Mouse (Mus musculus) MEL (cell line): ENCODE measurements around the gene Limd2. TPM values are rescaled to one million over a fixed set of nuclear protein-coding genes. Genes with fewer than 3 reads are reported as not detected.

Experiments
- DNase-seq: peaks from one replicate; pipeline ENCODE4 v3.0.0; 2011; ENCODE audit warnings: low read depth, low spot score
- H3K27ac ChIP-seq: 2 replicates; pipeline ENCODE4 v1.5.1; 2012; ENCODE audit warnings: low read depth, mild to moderate bottlenecking, control low read depth, low read length, moderate library complexity; ENCODE audit not compliant: control insufficient read depth
- H3K27me3 ChIP-seq, 2 experiments: fragments of 150-350 bp in 1 of 2; sonication (generic) in 1 of 2; 2 replicates each; pipeline ENCODE4 v1.6.1; 2012; ENCODE audit warnings: low read length in 2 of 2, mild to moderate bottlenecking in 2 of 2, improper control_type of control experiment in 1 of 2, moderate library complexity in 1 of 2; ENCODE audit not compliant: insufficient read depth in 2 of 2, control insufficient read depth in 1 of 2
- H3K36me3 ChIP-seq, 2 experiments: 2 replicates each; pipeline ENCODE4 v1.6.1; 2012 to 2014; ENCODE audit warnings: low read length in 2 of 2, improper control_type of control experiment in 1 of 2, inconsistent platforms in 1 of 2, mild to moderate bottlenecking in 1 of 2; ENCODE audit not compliant: insufficient read depth in 2 of 2, control insufficient read depth in 1 of 2
- H3K4me1 ChIP-seq, 2 experiments: fragments of 150-350 bp in 1 of 2; sonication (generic) in 1 of 2; 2 replicates each; pipeline ENCODE4 v1.6.1; 2012; ENCODE audit warnings: low read length in 2 of 2, improper control_type of control experiment in 1 of 2, mild to moderate bottlenecking in 1 of 2; ENCODE audit not compliant: insufficient read depth in 2 of 2, control insufficient read depth in 1 of 2
- H3K4me3 ChIP-seq, 2 experiments: fragments of 150-350 bp in 1 of 2; sonication (generic) in 1 of 2; 2 replicates each; pipeline ENCODE4 v1.5.1; 2012; ENCODE audit warnings: low read depth in 2 of 2, low read length in 2 of 2, mild to moderate bottlenecking in 2 of 2, moderate library complexity in 2 of 2, control low read depth in 1 of 2, improper control_type of control experiment in 1 of 2; ENCODE audit not compliant: control insufficient read depth in 1 of 2, insufficient read depth in 1 of 2
- H3K79me2 ChIP-seq: 2 replicates; pipeline ENCODE4 v1.6.1; 2012; ENCODE audit warnings: mild to moderate bottlenecking, low read length, moderate library complexity; ENCODE audit not compliant: control insufficient read depth, poor library complexity, insufficient read depth
- H3K9ac ChIP-seq: 2 replicates; pipeline ENCODE4 v1.6.1; 2012; ENCODE audit warnings: low read depth, mild to moderate bottlenecking, control low read depth, low read length, moderate library complexity; ENCODE audit not compliant: control insufficient read depth, poor library complexity, severe bottlenecking
- H3K9me3 ChIP-seq: fragments of 150-350 bp; sonication (generic); replicated peaks from 2 replicates; pipeline ENCODE4 v1.6.1; 2012; ENCODE audit warnings: mild to moderate bottlenecking, low read length, improper control_type of control experiment, moderate library complexity; ENCODE audit not compliant: insufficient read depth
- BHLHE40 ChIP-seq: IDR thresholded peaks from 2 replicates; pipeline ENCODE4 v1.6.1; 2012; ENCODE audit warnings: low read depth, mild to moderate bottlenecking, inconsistent platforms, low read length, improper control_type of control experiment, borderline replicate concordance
- CHD1 ChIP-seq: IDR thresholded peaks from 2 replicates; pipeline ENCODE4 v1.6.1; 2012; ENCODE audit warnings: low read depth, mild to moderate bottlenecking, inconsistent platforms, low read length, improper control_type of control experiment
- CTCF ChIP-seq, 3 experiments: IDR thresholded peaks in 2 of 3; conservative IDR thresholded peaks in 1 of 3; 2 replicates each; pipeline ENCODE4 v1.5.1; 2011 to 2012; ENCODE audit warnings: low read length in 3 of 3, low read depth in 2 of 3, mild to moderate bottlenecking in 2 of 3, improper control_type of control experiment in 1 of 3, inconsistent platforms in 1 of 3, mixed read lengths in 1 of 3, moderate library complexity in 1 of 3; ENCODE audit not compliant: control insufficient read depth in 1 of 3, insufficient read depth in 1 of 3, poor library complexity in 1 of 3, severe bottlenecking in 1 of 3
- E2F4 ChIP-seq: IDR thresholded peaks from 2 replicates; pipeline ENCODE4 v1.6.1; 2011; ENCODE audit warnings: low read depth, low read length, improper control_type of control experiment, borderline replicate concordance
- ELF1 ChIP-seq: IDR thresholded peaks from 2 replicates; pipeline ENCODE4 v1.6.1; 2014; ENCODE audit warnings: low read depth, mild to moderate bottlenecking, inconsistent platforms, low read length, improper control_type of control experiment, moderate library complexity
- EP300 ChIP-seq, 2 experiments: IDR thresholded peaks; 2 replicates each; pipeline ENCODE4 v1.6.1; 2011; ENCODE audit warnings: improper control_type of control experiment in 2 of 2, low read length in 2 of 2, low read depth in 1 of 2, mild to moderate bottlenecking in 1 of 2
- GABPA ChIP-seq: IDR thresholded peaks from 2 replicates; pipeline ENCODE4 v1.6.1; 2012; ENCODE audit warnings: low read depth, mild to moderate bottlenecking, inconsistent platforms, low read length, improper control_type of control experiment, moderate library complexity
- GATA1 ChIP-seq: IDR thresholded peaks from 2 replicates; pipeline ENCODE4 v1.6.1; 2011; ENCODE audit warnings: low read depth, low read length, improper control_type of control experiment
- HCFC1 ChIP-seq: IDR thresholded peaks from 2 replicates; pipeline ENCODE4 v1.6.1; 2012; ENCODE audit warnings: low read depth, mild to moderate bottlenecking, inconsistent platforms, low read length, improper control_type of control experiment, moderate library complexity
- JUND ChIP-seq: IDR thresholded peaks from 2 replicates; pipeline ENCODE4 v1.6.1; 2011; ENCODE audit warnings: low read depth, mild to moderate bottlenecking, improper control_type of control experiment, low read length
- KAT2A ChIP-seq: conservative IDR thresholded peaks from 2 replicates; pipeline ENCODE4 v1.6.1; 2012; ENCODE audit warnings: low read depth, low read length, improper control_type of control experiment, inconsistent platforms
- MAFK ChIP-seq: IDR thresholded peaks from 2 replicates; pipeline ENCODE4 v1.6.1; 2011; ENCODE audit warnings: low read depth, mild to moderate bottlenecking, low read length, improper control_type of control experiment, borderline replicate concordance
- MAX ChIP-seq: IDR thresholded peaks from 2 replicates; pipeline ENCODE4 v1.6.1; 2011; ENCODE audit warnings: low read length, improper control_type of control experiment
- MAZ ChIP-seq: IDR thresholded peaks from 2 replicates; pipeline ENCODE4 v1.6.1; 2012; ENCODE audit warnings: low read depth, mild to moderate bottlenecking, inconsistent platforms, low read length, improper control_type of control experiment
- MEF2A ChIP-seq: IDR thresholded peaks from 2 replicates; pipeline ENCODE4 v1.6.1; 2014; ENCODE audit warnings: low read depth, mild to moderate bottlenecking, inconsistent platforms, low read length, improper control_type of control experiment; ENCODE audit not compliant: poor library complexity, insufficient replicate concordance, severe bottlenecking; ENCODE audit errors: extremely low read depth
- MXI1 ChIP-seq: IDR thresholded peaks from 2 replicates; pipeline ENCODE4 v1.6.1; 2011; ENCODE audit warnings: mild to moderate bottlenecking, low read depth, low read length, improper control_type of control experiment
- MYC ChIP-seq: IDR thresholded peaks from 2 replicates; pipeline ENCODE4 v1.6.1; 2011; ENCODE audit warnings: low read depth, mild to moderate bottlenecking, low read length, improper control_type of control experiment, moderate library complexity
- NELFE ChIP-seq: IDR thresholded peaks from 2 replicates; pipeline ENCODE4 v1.6.1; 2011; ENCODE audit warnings: low read depth, low read length, improper control_type of control experiment
- NRF1 ChIP-seq: IDR thresholded peaks from 2 replicates; pipeline ENCODE4 v1.6.1; 2014; ENCODE audit warnings: low read depth, mild to moderate bottlenecking, inconsistent platforms, low read length, improper control_type of control experiment, moderate library complexity; ENCODE audit not compliant: poor library complexity, insufficient read depth, severe bottlenecking
- POLR2A ChIP-seq, 2 experiments: IDR thresholded peaks; 2 replicates each; pipeline ENCODE4 v1.6.1; 2011 to 2012; ENCODE audit warnings: low read length in 2 of 2, mild to moderate bottlenecking in 2 of 2, control low read depth in 1 of 2, improper control_type of control experiment in 1 of 2, low read depth in 1 of 2, moderate library complexity in 1 of 2; ENCODE audit not compliant: control insufficient read depth in 1 of 2, insufficient read depth in 1 of 2, poor library complexity in 1 of 2
- RCOR1 ChIP-seq: IDR thresholded peaks from 2 replicates; pipeline ENCODE4 v1.6.1; 2012; ENCODE audit warnings: low read depth, mild to moderate bottlenecking, inconsistent platforms, low read length, improper control_type of control experiment
- SIN3A ChIP-seq: IDR thresholded peaks from 2 replicates; pipeline ENCODE4 v1.6.1; 2012; ENCODE audit warnings: low read length, improper control_type of control experiment, inconsistent platforms
- TAL1 ChIP-seq: IDR thresholded peaks from 2 replicates; pipeline ENCODE4 v1.6.1; 2012; ENCODE audit warnings: mild to moderate bottlenecking, inconsistent platforms, low read length, moderate library complexity, mixed read lengths
- TBP ChIP-seq: IDR thresholded peaks from 2 replicates; pipeline ENCODE4 v1.8.0; 2011; ENCODE audit warnings: low read depth, low read length, improper control_type of control experiment
- TCF12 ChIP-seq: IDR thresholded peaks from 2 replicates; pipeline ENCODE4 v1.6.1; 2014; ENCODE audit warnings: low read depth, mild to moderate bottlenecking, inconsistent platforms, low read length, improper control_type of control experiment, moderate library complexity
- UBTF ChIP-seq: IDR thresholded peaks from 2 replicates; pipeline ENCODE4 v1.6.1; 2012; ENCODE audit warnings: low read depth, mild to moderate bottlenecking, inconsistent platforms, low read length, improper control_type of control experiment, moderate library complexity, borderline replicate concordance; ENCODE audit not compliant: insufficient read depth
- USF1 ChIP-seq: IDR thresholded peaks from 2 replicates; pipeline ENCODE4 v1.6.1; 2014; ENCODE audit warnings: low read depth, mild to moderate bottlenecking, inconsistent platforms, low read length, improper control_type of control experiment, moderate library complexity
- ZC3H11A ChIP-seq: IDR thresholded peaks from 2 replicates; pipeline ENCODE4 v1.6.1; 2012; ENCODE audit warnings: low read depth, mild to moderate bottlenecking, inconsistent platforms, low read length, improper control_type of control experiment
- ZKSCAN1 ChIP-seq: IDR thresholded peaks from 2 replicates; pipeline ENCODE4 v1.6.1; 2012; ENCODE audit warnings: low read depth, mild to moderate bottlenecking, inconsistent platforms, low read length, improper control_type of control experiment, moderate library complexity
- ZMIZ1 ChIP-seq: IDR thresholded peaks from 2 replicates; pipeline ENCODE4 v1.6.1; 2012; ENCODE audit warnings: low read depth, mild to moderate bottlenecking, inconsistent platforms, low read length, improper control_type of control experiment, moderate library complexity
- ZNF384 ChIP-seq: IDR thresholded peaks from 2 replicates; pipeline ENCODE4 v1.6.1; 2012; ENCODE audit warnings: low read depth, mild to moderate bottlenecking, inconsistent platforms, low read length, improper control_type of control experiment
- polyA plus RNA-seq, 2 experiments: library from polyadenylated mRNA; stranded (reverse) in 1 of 2; unstranded in 1 of 2; fragments of >175 nt in 1 of 2; fragments of >200 nt in 1 of 2; gene quantifications; 2 replicates each; pipeline versions ENCODE4 v1.2.1 to v1.2.4; 2012; ENCODE audit warnings: low replicate concordance in 2 of 2, low read depth in 1 of 2; ENCODE audit not compliant: insufficient read length in 2 of 2, insufficient read depth in 1 of 2, missing spikeins in 1 of 2
- total RNA-seq: library from RNA; depleted of rRNA; stranded (reverse); fragments of 300-350 nt; gene quantifications from 2 replicates; pipeline ENCODE4 v1.2.3, GENCODE M21; 2012

Limd2 gene
- total and polyA plus RNA-seq, 3 experiments = 58.6 to 201 TPM; not detected in 1

DNA sequence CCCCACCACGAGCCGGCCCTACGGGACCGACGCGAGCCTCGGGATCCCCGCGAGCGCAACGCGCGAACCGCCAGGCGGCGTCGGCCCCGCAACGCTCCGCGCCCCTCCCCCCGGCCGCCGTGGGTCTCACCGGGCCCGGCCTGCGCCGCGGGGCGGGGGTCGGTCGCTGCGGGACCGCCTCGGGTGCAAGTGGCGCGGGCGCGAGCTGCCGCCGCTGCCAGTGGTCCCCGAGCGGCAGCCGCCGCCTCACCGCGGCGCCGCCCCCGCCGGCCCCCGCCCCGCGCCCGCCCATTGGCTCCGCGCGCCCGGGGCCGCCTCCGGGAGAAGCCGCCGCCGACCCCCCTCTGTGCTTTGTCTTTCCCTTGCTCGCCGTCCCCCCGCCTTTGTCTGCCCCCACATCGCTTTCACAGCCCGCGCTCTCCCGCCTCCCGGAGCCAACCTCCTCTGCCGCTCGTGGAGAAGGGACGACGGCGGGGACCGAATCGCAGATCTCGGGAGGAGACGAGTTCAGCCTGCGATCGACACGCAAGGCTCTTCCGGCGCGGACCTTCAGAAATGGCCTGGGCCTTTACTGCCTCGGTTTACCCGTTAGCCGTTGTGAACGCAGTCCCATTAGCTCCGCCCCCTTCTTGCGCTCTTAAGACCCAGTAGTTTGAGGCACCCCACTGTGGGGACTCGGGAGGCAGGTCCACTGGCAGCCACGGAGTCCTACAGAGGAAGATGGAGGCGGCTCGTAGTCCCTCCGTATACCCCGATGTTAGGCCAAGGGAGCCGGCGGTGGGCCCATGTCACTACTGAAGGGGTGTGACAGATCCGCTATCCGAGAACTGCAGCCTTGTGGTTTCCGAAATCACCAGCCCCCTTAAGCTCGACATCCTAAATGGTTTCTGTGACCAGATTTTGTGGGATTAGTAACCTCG is 479 bp downstream of the Limd2 start (continued):
- TF ChIP-seq ZMIZ1 (0 out of 2 replicates have a peak, but pooled peaks have one; percentile 67), TAL1 (peak; percentile 62)

DNA sequence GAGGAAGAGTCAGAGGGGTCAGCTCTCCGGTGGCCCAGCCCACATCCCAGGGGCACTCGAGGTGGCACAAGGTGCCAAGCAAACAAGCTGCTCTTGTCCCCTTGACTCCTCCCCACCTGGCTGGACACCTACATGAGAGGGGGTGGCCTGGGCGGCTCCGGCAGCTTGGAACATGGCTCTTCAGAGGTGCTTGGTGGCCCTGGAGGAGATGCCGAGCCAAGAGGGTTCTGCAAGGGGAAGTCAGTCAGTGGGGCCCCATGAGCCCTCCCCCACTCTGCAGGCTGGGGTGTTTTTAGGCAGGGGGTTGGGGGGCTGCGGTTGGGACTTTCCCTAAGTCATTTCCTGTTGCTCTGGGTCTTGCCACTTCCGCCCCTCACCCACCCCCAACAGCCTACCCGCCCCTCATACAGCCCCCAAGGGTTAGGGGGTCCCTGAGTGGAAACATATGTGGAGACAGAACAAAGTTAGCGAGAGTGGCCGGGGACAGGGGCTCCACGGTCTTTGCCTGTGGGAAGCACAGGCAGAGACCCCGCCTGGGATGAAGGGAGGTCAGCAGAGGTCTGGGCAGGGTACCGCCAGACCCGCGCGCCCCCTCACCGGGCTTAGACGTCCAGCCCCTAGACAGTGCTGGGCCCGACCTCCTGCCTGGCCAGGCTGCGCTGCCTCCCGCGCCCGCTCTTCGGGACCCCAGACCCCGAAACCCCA is 1.3 kb downstream of the Limd2 start:
- Histone ChIP-seq H3K27ac (peak overlapping the region; percentile 83), H3K9ac (peak overlapping the region; percentile 92), H3K9me3 (no peaks in the 10 kb centered on the region), H3K36me3 (peaks cover 0 to 4% of the 10 kb centered on the region in 2 experiments; a peak in 1 of 4 replicates), H3K4me3 (peak overlapping the region; percentile 85 to 97), H3K4me1 (peaks cover 0 to 20% of the 10 kb centered on the region in 2 experiments; a peak in 2 of 4 replicates), H3K79me2 (peaks cover 13% of the 10 kb centered on the region), H3K27me3 (no peaks in the 10 kb centered on the region)
- peak; percentile 90 for DNase-seq
- TF ChIP-seq MYC (no peak), EP300 (IDR thresholded peaks at IDR 0.05; ENCODE audit: low read depth in 1 of 2, low read length in 2 of 2) (peak; percentile 39 to 81; a peak in 3 of 4 replicates), POLR2A (IDR thresholded peaks at IDR 0.05; ENCODE audit: control insufficient read depth in 1 of 2, insufficient read depth in 1 of 2, low read depth in 1 of 2, low read length in 2 of 2, poor library complexity in 1 of 2) (no peak), MAFK (no peak), MEF2A (no peak), GATA1 (no peak), TBP (no peak), BHLHE40 (0 out of 2 replicates have a peak, but pooled peaks have one; percentile 19), ZC3H11A (no peak), RCOR1 (peak; percentile 31; the same call in 1 of the 2 replicates), JUND (no peak), NRF1 (no peak), ZMIZ1 (no peak), TAL1 (no peak), NELFE (no peak), TCF12 (peak; percentile 60), MXI1 (no peak), ELF1 (peak; percentile 45), KAT2A (no peak), GABPA (peak; percentile 56; the same call in 1 of the 2 replicates), MAZ (peak; percentile 97; the same call in 1 of the 2 replicates), ZKSCAN1 (no peak), MAX (0 out of 2 replicates have a peak, but pooled peaks have one; percentile 6), SIN3A (peak; percentile 68; the same call in 1 of the 2 replicates), CTCF (IDR thresholded peaks at IDR 0.05 in 2 of 3, conservative IDR thresholded peaks at IDR 0.05 in 1 of 3; ENCODE audit: control insufficient read depth in 1 of 3, insufficient read depth in 1 of 3, low read depth in 2 of 3, low read length in 3 of 3, poor library complexity in 1 of 3, severe bottlenecking in 1 of 3) (no peak), HCFC1 (peak; percentile 60; the same call in 1 of the 2 replicates), E2F4 (no peak), USF1 (no peak), ZNF384 (no peak), CHD1 (no peak), UBTF (no peak)
